Mouse (Mus musculus) left cerebral cortex, adult 11 months (tissue): Measurements from ENCODE around the gene Tmem104.

Experiments
- DNase-seq: peaks from one replicate; pipeline ENCODE4 v3.0.0; 2022; ENCODE audit warnings: low spot score

Gene Tmem104

GRCm38 (mm10) chr11:115231924-115232323 is 44.6 kb downstream of the Tmem104 start:
- no peak for DNase-seq

GRCm38 (mm10) chr11:115232889-115233288 is 45.6 kb downstream of the Tmem104 start:
- no peak for DNase-seq

DNA sequence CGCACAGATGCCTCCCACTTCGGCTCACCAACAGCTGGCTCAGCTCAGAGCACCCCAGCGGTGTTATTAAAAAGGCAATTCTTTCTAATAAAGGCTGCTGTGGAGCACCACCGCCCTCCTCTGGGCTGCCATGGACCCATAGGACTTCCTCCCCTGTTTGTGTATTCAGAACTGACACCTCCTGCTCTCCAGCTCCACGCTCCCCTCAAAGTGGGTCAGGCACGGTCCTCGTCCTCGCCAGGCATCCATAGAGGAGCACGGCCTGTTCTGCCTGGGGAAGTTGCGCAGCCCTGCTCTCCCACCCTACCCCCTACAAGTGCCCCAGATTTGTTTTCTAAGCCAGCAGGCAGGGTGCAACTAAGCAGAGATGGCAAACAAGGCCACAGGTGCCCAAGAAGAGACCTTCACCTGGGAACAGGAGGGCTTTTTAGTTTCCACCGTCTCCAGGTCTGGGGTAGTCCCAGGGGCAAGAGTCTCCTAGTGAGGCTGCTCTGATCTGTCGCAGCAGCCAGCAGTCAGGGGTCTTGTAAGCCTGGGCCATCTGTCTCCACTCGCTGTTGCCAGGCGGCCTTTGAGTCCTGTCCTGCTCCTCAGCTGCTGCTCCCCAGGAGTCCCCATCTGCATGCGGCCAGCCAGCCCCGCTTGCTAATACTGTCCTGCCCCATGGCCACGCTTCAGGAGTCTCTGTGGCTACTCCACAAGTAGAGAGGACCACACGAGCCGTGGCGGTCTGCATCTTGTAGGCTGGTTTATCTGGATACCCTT is 46.4 kb downstream of the Tmem104 start:
- peak; percentile 37 for DNase-seq

- DNase-seq, result no peak
These were observed 47.2 kb downstream of the Tmem104 start for GRCm38 (mm10) chr11:115234320-115235044.

DNA sequence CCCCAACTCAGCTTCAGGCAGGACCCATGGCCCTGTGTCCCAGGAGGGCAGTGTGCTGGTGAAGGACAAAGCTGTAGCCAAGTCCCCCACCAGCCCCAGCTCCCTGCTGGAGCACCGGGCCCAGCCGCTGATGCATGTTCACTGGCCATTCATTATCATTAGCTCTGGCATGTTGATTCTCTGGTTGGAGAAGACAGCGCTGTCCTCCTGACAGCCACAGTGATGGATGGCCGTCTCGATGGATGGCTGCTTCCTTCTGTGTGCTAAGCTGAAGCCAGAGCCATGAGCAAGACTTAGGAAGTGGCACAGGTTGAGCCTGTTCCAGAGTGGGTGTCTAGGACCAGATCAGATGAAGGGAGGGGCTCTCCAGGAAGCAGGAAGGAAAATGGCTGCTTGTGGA is 49.3 kb downstream of the Tmem104 start:
- no peak for DNase-seq

- DNase-seq, result no peak
These were observed 54.1 kb downstream of the Tmem104 start for GRCm38 (mm10) chr11:115241402-115241801.

GRCm38 (mm10) chr11:115242746-115243145 is 55.5 kb downstream of the Tmem104 start:
- no peak for DNase-seq

GRCm38 (mm10) chr11:115243783-115244182 is 56.5 kb downstream of the Tmem104 start:
- DNase-seq, result no peak

DNA sequence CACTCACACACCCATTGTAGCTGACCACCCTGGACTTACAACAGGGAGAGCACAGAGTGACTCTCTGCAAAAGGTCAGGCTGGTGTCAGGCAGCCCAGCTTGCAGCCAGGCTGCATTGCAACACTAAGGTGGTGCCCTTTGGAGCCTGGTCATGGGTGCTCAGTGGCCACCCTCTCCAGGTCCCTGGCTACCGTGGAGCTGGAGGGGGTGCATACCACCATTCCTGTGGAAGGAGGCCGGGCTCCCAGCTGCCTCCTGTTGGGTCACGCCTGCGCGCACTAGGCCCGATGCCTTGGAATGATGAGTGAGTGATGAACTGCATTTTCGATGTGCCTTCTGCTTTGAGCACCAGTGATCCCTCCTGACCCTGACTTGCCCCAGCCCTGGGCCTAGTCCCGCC is 57.6 kb downstream of the Tmem104 start:
- no peak for DNase-seq

GRCm38 (mm10) chr11:115246386-115246785 is 59.1 kb downstream of the Tmem104 start:
- DNase-seq, result no peak

- no peak for DNase-seq
These were observed 60.0 kb downstream of the Tmem104 start for GRCm38 (mm10) chr11:115247240-115247639.

- DNase-seq, result no peak
These were observed 60.7 kb downstream of the Tmem104 start for GRCm38 (mm10) chr11:115247945-115248344.

- no peak for DNase-seq
These were observed 62.6 kb downstream of the Tmem104 start for GRCm38 (mm10) chr11:115249721-115250404.

GRCm38 (mm10) chr11:115250405-115251090 is 63.3 kb downstream of the Tmem104 start:
- no peak for DNase-seq

DNA sequence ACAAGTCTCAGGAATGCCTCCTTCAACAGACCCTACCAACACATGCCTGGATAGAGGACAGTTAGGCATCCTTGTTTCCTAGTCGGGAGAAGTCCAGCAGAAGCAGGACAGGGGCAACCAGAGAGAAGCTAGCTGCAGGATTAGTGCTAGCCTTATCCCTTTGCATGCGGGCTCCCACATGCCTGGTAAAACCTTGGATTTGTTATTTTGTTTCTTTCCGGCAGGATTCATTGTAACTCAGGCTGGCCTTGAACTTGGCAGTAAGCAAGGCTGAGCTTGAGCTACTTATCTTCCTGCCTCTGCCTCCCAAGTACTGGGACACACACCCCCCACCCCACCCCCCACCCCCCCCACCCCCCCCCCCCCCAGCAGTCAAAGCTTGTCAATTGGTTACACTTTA is 64.0 kb downstream of the Tmem104 start:
- DNase-seq, result no peak

GRCm38 (mm10) chr11:115257775-115258510 is 70.7 kb downstream of the Tmem104 start:
- DNase-seq, result no peak

- no peak for DNase-seq
These were observed 71.8 kb downstream of the Tmem104 start for GRCm38 (mm10) chr11:115259134-115259533.

DNA sequence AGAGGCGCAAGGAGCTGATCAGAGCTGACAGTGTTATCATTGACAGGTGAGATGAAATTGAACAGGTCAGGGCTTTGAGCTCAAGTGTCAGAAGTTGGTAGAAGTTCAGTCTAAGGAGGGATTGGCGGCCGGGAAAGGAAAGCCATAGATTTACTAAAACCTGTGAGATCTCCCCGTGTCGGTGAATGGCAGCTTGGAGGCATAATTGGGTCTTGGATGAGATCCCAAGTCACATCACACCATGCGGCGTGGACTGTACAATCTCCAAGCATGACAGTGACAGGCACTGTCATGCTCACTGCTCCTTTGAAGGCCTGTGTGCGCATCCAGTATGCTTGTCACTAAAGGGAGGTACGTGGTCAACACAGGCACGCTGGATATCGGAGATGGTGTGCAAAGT is 75.7 kb downstream of the Tmem104 start:
- no peak for DNase-seq

GRCm38 (mm10) chr11:115264136-115264861 is 77.0 kb downstream of the Tmem104 start:
- no peak for DNase-seq

- no peak for DNase-seq
These were observed 77.8 kb downstream of the Tmem104 start for GRCm38 (mm10) chr11:115264862-115265668.
